Mouse (Mus musculus): ENCODE measurements around the gene Il9r. TPM values are rescaled to one million over a fixed set of nuclear protein-coding genes. Genes with fewer than 3 reads are reported as not detected.

Gene Il9r
- total RNA-seq, 2 experiments from 2014 or later, result 0.10 to 0.32 TPM

DNA sequence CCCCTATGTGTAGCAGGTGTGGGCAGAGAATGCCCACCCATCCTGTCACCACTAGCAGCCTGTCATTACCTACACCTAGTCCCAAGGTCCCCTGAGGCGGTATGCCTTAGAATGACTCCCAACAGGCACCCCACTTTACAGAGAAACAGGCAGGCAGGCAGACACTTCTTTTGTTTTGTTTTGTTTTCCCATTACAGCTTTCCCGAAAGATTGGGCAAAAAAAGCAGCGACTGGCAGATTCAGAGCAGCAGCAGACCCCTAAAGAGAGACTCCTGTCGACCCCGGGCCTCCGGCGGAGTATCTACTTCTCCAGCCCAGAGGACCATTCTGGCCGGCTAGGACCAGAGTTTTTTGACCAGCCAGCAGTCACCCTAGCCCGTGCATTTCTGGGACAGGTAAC, 27.5 kb upstream of the Il9r start:
- no peak for DNase-seq (ENCODE audit: low spot score in 2 of 2)

DNA sequence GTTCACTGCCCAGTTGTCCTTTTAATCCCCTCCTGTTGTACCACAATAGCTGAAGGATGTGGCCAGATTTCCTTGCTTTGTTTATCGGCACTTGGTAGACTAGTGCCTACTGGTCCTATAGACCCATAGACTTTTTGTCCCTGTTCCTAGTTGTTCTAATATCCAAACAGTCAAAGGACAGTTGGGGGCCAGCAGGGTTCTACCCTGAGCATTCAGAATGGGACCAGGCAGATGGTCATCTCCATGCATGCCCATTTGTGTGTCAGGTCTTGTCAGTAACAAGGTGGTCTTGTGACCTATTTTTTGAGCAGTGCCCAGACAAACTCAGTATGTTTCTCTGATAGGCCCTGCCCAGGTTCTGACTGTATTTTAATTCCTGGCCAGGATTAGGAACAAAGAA, 27.0 kb upstream of the Il9r start:
- no peak for DNase-seq (ENCODE audit: low spot score in 2 of 2)

DNA sequence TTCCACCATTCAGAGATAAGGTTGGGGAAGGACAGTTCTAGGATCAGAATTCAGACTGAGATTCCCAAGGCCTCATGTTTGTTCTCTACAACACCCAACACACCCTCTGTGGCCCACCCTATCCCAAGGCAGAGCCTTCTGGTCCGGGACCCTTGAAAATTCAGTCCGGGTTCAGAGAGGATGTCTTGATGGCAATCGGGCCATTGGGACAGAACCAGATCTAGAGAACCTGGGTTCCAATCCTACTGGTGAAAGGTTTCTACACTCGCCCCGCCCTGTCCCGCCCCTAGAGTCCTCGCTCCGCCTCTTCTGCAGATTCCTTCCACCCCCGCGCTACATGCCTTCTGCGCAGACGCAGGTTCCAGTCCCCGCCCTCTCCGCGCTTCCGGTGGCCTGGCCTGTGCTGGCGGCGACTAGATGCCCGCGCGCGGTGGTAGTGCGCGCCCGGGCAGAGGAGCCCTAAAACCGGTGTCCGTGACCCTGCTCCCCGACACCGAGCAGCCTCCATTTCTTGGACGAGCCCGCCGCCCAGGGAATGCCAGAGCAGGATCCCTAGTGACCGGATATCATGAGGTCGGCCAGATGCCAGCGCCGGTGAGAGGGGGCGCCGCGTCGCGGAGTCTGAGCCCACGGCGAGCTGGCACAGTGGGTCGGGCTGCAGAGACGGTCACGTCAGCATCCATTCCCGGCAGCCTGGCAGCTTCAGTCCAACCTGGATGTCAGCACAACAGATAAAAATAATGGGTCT, 26.2 kb upstream of the Il9r start, which contains the start of gene Mpg:
Mpg (plus strand) TSS at position 382 of the 748 bp plus-strand sequence.
- DNase-seq (ENCODE audit: low spot score in 2 of 2), result peak; percentile 88 to 90

DNA sequence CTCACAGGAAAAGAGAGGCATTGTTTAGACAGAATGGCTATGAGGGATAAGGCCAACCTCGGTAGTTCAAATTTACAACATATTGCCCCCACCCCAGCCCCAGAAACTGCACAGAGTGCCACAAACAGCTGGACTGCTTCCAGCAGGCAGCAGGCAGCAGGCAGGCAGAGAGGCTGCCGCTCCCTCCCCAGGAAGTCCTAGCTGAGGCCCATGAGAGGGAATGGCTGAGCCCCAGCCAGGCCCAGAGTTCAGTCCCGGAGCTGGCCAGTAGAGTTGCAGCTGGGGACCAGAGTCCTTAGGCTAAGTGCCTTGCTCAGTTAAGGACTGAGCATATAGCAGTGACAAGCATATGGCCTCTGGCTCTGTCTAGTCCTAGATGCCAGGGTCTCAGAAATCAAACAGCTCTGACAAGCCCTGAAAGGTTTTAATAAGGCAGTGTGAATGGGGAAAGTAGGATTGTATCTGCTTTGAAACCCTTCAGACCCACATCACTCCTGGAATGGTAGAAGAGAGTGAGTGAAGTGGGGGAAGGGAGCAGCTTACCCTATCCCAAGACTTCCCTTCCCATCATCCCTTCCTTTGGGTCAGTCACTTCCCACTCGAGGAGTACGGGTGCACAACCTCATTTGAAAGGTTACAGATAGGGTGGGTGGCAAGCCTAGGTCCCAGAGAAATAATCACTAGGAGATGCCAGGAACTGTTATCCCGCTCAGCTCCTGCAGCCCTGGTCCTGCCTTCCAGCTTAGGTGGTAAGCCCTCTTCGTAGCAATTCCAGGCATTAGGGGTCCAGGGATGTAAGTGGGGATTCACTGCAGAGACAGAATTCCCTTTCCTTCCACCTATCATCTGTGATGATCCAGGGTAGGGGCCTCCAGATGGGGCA, 25.4 kb upstream of the Il9r start:
- no peak for DNase-seq (ENCODE audit: low spot score in 2 of 2)

DNA sequence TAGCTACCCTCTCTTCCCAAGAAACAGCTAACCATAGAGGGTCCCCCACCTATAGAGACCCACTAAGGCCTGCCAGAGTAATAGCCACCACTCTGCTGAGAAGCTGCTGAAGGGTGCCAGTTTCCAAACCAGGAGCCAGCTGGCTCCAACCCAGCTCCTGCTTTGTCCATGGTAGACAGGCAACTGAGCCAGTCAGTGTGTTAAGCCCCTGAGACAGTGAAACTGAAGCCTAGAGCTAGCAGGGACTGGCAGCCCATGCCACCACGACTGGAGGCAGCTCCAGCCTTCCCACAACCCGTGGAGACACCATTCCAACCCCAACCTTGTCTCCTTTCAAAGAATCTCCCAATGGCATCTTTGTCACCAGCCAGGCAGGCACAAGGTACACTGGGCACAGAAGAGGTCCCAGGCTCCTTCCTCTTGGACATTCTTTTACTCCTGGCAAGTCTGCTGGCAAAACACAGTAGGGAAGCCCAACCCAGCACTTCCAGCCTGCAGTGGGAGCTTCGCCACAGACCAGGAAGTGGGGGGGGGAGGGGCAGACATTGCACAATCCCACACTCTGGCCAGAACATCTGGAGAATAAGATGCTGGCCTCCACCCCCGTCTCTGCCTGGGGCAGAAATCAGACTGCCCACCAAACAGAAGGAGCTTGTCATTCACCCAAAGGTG, 24.5 kb upstream of the Il9r start:
- DNase-seq (ENCODE audit: low spot score in 2 of 2), result peak; percentile 56 to 70

DNA sequence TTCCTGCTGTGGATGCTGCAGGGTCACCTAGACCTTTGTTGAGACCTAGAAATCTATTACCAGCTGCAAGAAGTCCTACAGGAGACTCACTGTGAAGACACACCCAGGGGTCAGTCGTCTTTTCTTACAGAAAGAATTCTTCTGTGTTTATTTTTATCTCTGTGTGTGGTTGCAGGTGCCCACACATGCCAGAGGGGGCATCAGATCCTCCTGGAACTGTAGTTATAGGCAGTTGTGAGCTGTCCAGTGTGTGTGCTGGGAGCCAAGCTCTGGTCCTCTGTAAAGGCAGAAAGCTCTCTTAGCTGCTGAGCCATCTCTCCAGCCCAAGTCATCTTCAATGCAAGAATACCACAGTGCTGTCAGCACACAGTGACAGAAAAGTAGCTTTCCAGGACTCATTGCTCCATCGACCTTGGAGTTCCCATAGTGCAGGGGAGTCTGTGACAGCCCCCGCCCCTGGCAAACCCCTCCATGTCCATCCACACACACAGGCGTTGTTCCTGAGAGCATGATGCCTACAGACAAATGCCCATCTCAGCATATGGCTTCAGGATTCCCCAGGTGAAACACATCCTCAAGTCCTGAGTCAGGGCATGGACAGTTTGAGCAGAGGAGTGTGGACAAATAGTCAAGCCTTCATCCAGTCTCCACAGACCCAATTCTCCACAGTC, 23.4 kb upstream of the Il9r start:
- DNase-seq (ENCODE audit: low spot score in 2 of 2), result no peak

DNA sequence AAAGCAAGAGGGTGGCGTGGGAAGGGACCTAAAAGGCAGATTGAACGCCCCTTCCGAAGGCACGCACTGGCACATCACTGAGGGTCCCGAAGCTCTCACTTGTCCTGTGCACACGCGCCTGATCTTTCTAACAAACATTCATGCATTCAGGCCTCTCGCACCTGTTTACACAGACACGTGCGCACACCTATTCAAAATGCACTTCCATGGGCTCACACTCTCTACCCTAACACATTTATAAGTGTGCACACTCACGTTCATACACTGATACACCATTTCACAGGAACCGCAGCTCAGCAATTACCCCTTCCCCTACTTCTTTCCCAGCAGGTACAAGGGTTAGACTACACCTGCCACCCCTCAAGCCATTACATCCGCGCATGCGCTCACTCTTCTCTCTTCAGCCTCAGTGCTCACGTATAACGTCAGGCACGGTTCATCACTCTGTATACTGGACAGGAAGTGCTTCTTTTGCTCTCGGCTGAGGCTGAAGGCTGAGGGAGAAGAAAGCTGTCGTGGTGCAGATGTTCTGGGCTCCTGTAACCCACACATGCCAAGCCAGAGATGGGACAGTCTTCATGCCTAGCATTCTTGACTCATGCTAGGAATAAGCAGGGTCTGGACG, 22.6 kb upstream of the Il9r start:
- DNase-seq (ENCODE audit: low spot score in 2 of 2), result no peak

DNA sequence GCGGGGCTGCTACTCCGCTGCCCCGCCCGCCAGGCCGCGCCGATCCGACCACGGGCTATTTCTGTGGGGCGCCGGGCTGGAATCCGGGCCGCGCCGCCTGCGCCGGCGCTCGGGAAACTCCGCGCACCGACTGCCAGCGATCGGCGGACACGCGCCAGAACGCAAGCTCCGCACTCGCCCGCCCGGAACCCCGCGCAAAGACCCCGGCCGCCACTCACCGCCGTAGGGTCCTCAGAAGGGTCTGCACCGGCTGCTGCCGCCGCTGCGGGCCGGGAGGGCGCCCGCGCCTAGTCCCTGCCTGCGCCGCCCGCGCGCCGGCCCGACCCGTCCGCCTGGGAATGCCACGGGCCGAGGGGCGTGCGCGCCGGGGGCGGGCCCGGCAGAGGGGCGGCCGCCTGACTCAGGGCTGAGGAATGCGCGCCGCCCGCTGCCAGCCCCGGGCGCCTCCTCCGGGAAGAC, 21.9 kb upstream of the Il9r start, which contains the start of gene Rhbdf1:
Rhbdf1 (minus strand) TSS at position 350 of the 459 bp plus-strand sequence.
- DNase-seq (ENCODE audit: low spot score in 2 of 2), result peak; percentile 74 to 76

DNA sequence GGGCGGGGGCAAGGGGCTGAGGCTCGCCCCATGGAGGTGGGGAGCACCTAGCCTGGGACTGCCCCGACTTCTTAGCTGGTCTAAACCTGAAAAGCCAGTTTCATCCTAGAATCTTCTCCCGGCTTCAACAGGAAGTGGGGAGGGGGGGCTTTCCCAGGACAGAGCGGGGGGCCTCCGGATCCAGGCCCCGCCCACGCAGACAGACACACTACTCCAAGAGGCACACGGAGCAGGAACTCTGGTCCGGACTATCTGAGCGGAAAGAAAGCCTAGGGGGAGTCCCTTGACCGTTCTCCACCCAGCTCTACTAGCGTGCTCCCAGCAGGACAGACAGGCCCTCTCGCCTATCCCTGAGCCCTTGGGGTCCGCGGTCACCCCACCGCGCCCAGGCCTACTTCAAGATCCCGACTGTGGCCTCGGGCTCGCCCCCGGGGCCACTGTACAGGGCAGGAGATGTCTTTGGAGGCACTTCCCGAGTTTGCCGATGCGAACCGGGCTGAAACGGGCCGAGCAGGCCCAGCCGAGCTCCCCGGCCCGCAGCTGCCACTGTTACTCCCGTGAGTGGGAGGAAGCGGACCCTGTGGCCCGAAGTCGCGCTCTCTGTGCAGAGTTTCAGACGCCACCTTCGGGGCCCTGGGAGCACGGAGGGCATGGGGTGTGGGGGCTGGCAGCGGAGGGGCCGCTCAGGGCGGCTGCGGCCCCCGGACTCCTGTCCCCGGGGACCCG, 21.3 kb upstream of the Il9r start:
- DNase-seq (ENCODE audit: low spot score in 2 of 2), result peak; percentile 56 to 58

DNA sequence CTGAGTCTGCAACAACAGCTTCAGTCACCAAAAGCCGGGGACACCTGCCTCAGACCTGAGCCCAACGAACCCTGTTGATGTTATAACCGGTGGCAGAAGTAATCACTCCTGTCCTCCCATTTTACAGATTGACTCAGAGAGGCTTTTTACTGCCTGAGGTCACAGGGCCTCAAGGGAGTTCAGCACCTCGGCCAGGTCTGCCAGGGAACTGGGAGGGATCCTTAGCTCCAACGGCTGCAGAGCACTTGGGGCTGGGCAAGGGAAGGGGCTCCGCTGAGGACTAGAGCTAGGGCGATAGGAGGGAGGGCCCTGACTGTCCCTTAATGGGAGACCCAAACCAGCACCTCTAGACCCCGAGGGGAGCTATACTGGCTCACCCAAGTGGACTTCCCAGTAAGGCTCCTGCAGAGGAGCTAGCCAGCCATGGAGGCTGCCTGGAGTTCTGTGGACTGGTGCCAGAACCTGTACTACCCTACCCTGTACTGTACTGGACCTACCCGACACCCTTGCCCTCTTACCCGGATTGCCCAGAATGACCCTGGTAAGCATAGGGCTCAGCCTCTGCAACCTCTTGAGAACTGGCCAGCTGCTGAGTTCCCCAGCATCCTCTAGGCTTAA, 20.6 kb upstream of the Il9r start:
- DNase-seq (ENCODE audit: low spot score in 2 of 2), result no peak

DNA sequence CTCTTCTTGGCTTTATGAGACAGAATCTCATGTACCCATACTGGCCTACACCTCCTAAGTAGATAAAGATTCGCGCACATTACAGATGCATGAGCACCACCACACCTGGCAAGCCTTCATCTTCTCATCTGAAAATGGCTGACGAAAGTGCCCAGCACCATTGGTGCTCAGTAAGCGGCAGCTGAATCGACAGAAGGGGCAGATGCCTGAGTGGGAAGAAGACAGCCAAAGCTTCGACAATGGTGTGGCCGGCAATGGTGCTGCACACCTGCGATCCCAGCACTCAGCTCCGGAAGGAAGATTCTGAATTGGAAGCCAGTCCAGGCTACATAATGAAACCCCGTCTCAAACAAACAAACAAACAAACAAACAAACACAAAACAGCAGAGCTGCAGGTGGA, 19.2 kb upstream of the Il9r start:
- no peak for DNase-seq (ENCODE audit: low spot score in 2 of 2)

DNA sequence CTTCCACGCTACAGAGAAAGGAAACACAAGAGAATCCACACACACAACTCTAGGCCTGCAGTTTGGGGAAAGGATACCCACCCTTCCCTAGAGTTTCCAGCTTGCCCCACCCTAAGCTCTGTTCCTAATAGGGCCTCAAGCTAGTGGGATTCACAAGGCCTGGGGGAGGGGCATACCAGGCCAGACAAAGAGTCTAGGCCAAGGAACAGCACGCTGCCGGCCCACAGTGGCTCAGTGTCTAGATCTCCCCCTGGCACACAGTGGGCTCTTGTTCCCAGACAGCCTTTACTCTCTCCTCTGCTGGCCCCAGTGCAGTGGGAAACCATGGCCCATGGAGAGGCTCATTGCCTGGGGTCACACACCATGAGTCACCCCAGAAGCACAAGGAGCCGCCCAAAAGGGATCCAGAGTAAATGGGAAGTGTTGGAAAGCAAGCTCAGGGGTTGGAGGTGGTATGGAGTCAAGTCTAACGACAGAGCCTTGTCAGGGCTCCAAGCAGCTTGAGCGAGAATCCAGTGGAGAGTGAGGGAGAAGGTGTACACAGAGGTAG, 18.5 kb upstream of the Il9r start:
- no peak for DNase-seq (ENCODE audit: low spot score in 2 of 2)

DNA sequence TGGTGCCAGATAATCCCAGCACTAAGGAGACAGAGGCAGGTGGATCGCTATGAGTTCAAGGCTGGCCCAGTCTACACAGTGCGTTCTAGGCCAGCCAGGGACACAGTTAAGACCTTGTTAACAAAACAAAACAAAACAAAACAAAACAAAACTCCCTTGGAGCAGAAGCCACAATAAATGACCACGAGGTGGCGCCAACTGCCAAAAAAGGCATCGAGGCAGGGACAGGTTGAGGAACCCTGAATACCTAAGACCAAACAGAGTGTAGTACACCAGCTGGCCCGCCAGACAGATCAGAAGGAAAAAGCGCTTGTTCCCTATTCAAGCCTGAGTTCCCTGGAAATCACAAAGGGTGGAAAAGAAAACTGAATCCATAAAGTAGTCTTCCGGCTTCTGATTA, 16.8 kb upstream of the Il9r start:
- DNase-seq (ENCODE audit: low spot score in 2 of 2), result peak; percentile 71 to 77

DNA sequence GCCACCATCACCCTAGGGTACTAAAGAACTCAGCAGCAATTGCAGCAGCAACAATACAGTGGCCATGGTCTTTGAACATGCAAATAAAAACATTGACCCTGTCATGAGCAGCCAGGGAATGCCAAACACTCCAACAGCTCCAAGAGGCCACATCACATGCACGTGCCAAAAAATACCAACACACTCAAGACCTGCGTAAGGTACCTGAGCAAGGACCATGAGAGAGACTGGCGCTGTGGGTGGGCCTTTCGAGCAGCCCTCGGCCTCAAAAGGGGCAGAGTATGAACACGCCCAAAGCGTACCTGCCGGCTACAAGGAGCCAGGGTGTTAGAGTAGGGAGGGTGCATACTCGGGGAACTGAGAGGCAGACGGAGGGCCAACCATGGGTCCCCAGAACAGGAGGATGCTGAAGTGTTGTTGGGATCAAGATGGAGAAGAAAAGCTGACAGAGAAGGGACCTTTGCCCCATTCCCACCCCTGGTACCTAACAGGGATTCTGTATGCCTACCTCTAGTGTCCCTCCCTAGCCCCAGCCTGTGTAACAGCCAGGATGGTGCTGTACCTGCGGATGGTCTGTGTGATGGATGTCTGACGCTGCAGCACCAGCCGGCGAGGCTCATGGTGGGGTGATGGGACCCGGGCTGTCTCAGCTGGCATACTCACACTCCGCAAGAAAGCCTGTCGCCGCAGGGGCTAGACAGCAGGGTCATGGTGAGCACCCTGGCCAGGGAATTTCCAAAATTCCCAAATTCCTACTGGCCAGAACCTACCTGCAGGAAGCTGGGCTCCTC, 15.5 kb upstream of the Il9r start:
- DNase-seq (ENCODE audit: low spot score in 2 of 2), result no peak

DNA sequence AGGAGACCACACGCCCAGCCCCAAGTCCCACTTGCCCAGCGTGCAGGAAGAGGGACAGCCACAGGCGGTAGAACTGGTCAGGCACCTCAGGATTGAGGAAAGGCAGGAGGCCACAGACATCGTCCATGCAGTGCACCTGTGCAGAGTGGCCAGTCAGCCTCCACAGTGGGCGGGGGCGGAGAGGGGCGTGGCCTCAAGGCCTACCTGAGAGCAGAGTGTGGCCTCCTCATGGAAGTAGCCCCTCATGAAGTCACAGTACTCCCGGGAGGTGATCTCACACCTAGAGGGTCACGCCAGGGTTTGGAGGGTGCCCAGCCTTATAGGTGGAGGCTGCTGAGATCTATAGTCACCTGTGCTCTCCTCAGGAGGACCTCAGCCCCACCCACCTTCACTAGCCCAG, 10.5 kb upstream of the Il9r start:
- DNase-seq (ENCODE audit: low spot score in 2 of 2), result no peak

DNA sequence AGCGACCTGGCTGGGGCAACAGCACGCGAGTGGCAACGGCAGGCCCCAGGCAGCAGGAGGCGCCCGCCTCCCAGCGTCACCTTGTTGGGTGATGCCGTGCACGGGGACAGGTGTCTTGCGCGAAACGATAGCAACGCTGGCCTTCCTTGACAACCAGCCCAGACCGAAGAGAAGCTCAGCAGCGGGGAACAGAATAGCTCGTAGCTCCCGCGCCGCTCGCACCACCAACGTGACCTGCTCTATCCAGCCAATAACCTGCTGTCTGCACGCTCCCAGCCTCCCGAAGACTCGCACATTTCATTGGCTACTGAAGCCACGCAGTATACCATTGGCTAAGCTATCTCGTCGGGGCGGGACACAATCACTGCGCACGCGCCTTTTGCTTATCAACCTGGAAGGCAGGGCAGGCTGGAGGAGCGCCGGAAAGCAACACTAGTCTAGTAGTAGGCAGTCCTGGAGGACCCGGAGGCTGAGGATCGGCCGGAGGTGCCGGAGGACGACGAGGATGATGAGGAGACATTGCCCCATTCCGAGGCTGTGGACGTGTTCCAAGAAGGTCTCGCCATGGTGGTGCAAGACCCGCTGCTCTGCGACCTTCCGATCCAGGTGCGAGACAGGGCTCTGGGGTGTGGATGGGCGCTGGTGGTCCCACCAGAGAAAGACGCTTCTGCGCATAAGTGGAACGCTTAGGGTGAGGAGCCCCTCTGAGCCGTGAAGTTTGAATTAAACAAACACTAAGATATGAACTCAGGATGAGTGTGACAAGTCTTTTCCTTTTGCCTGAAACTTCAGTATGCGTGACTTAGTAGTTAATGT, 5.2 kb upstream of the Il9r start, which contains the start of gene Snrnp25:
Snrnp25 (plus strand) TSS at position 358 of the 816 bp plus-strand sequence.
- DNase-seq (ENCODE audit: low spot score in 2 of 2), result peak; percentile 88 to 90

Data from adrenal gland, adult 18-20 months (tissue).